Mouse (Mus musculus): ENCODE measurements around the gene Disc1.

The Disc1 gene

GRCm38 (mm10) chr8:125128305-125128704 is 74.3 kb downstream of the Disc1 start:
- peak; percentile 24 for DNase-seq (ENCODE audit: low spot score)

- no peak for DNase-seq (ENCODE audit: low spot score)
These were observed 76.8 kb downstream of the Disc1 start for GRCm38 (mm10) chr8:125130835-125131234.

GRCm38 (mm10) chr8:125131265-125131664 is 77.3 kb downstream of the Disc1 start:
- DNase-seq (ENCODE audit: low spot score), result no peak

GRCm38 (mm10) chr8:125133685-125134114 is 79.7 kb downstream of the Disc1 start:
- no peak for DNase-seq (ENCODE audit: low spot score)

GRCm38 (mm10) chr8:125134876-125135275 is 80.9 kb downstream of the Disc1 start:
- DNase-seq (ENCODE audit: low spot score), result no peak

GRCm38 (mm10) chr8:125139689-125140150 is 85.7 kb downstream of the Disc1 start:
- DNase-seq (ENCODE audit: low spot score), result no peak

- DNase-seq (ENCODE audit: low spot score), result no peak
These were observed 87.0 kb downstream of the Disc1 start for GRCm38 (mm10) chr8:125140965-125141364.

- no peak for DNase-seq (ENCODE audit: low spot score)
These were observed 103.1 kb downstream of the Disc1 start for GRCm38 (mm10) chr8:125156863-125157640.

GRCm38 (mm10) chr8:125157641-125158005 is 103.6 kb downstream of the Disc1 start:
- no peak for DNase-seq (ENCODE audit: low spot score)

- no peak for DNase-seq (ENCODE audit: low spot score)
These were observed 105.4 kb downstream of the Disc1 start for GRCm38 (mm10) chr8:125159387-125159786.

- no peak for DNase-seq (ENCODE audit: low spot score)
These were observed 109.5 kb downstream of the Disc1 start for GRCm38 (mm10) chr8:125163491-125163890.

- DNase-seq (ENCODE audit: low spot score), result no peak
These were observed 109.9 kb downstream of the Disc1 start for GRCm38 (mm10) chr8:125163906-125164305.

GRCm38 (mm10) chr8:125165505-125166446 is 111.8 kb downstream of the Disc1 start:
- peak; percentile 29 for DNase-seq (ENCODE audit: low spot score)

- DNase-seq (ENCODE audit: low spot score), result no peak
These were observed 112.5 kb downstream of the Disc1 start for GRCm38 (mm10) chr8:125166545-125166944.

- no peak for DNase-seq (ENCODE audit: low spot score)
These were observed 113.0 kb downstream of the Disc1 start for GRCm38 (mm10) chr8:125166988-125167387.

- DNase-seq (ENCODE audit: low spot score), result no peak
These were observed 115.6 kb downstream of the Disc1 start for GRCm38 (mm10) chr8:125169628-125170027.

GRCm38 (mm10) chr8:125171531-125171930 is 117.5 kb downstream of the Disc1 start:
- DNase-seq (ENCODE audit: low spot score), result no peak

GRCm38 (mm10) chr8:125174237-125174636 is 120.2 kb downstream of the Disc1 start:
- DNase-seq (ENCODE audit: low spot score), result no peak

GRCm38 (mm10) chr8:125174851-125175250 is 120.9 kb downstream of the Disc1 start:
- no peak for DNase-seq (ENCODE audit: low spot score)

GRCm38 (mm10) chr8:125175661-125176060 is 121.7 kb downstream of the Disc1 start:
- no peak for DNase-seq (ENCODE audit: low spot score)

GRCm38 (mm10) chr8:125177091-125177490 is 123.1 kb downstream of the Disc1 start:
- no peak for DNase-seq (ENCODE audit: low spot score)

- DNase-seq (ENCODE audit: low spot score), result no peak
These were observed 124.0 kb downstream of the Disc1 start for GRCm38 (mm10) chr8:125177958-125178357.

All from yolk sac, embryonic 10.5 days (tissue).